Mouse (Mus musculus) spleen, adult 2 months (tissue): ENCODE results near the gene Lonrf2. TPM values are rescaled to one million over a fixed set of nuclear protein-coding genes. Genes with fewer than 3 reads are reported as not detected.

Experiments used
- DNase-seq, 2 experiments: peaks; one replicate each; pipeline versions ENCODE4 v3.0.0 to v3.0.0-alpha.2; 2012 to 2021; ENCODE audit warnings: low spot score in 2 of 2, low read depth in 1 of 2
- H3K27ac ChIP-seq: fragments of 200-500 bp; 2 replicates; pipeline ENCODE4 v1.5.1; 2012; ENCODE audit warnings: low read length, inconsistent platforms; ENCODE audit not compliant: insufficient read depth
- H3K27me3 ChIP-seq: fragments of 200-500 bp; 2 replicates; pipeline ENCODE4 v1.6.1; 2012; ENCODE audit warnings: mild to moderate bottlenecking, moderate library complexity, low read length, inconsistent platforms; ENCODE audit not compliant: control insufficient read depth, insufficient read depth
- H3K36me3 ChIP-seq: fragments of 200-500 bp; 2 replicates; pipeline ENCODE4 v1.6.1; 2012; ENCODE audit warnings: mild to moderate bottlenecking, low read length, inconsistent platforms; ENCODE audit not compliant: control insufficient read depth, insufficient read depth
- H3K4me1 ChIP-seq: fragments of 200-500 bp; 2 replicates; pipeline ENCODE4 v1.6.1; 2011; ENCODE audit warnings: inconsistent platforms; ENCODE audit not compliant: control insufficient read depth, insufficient read depth, insufficient read length
- H3K4me3 ChIP-seq: fragments of 200-500 bp; 2 replicates; pipeline ENCODE4 v1.5.1; 2011; ENCODE audit warnings: mild to moderate bottlenecking, inconsistent platforms; ENCODE audit not compliant: insufficient read depth, insufficient read length; ENCODE audit errors: extremely low read depth
- CTCF ChIP-seq: fragments of 200-500 bp; IDR thresholded peaks from 2 replicates; pipeline ENCODE4 v1.5.1; 2011; ENCODE audit warnings: mild to moderate bottlenecking, inconsistent platforms; ENCODE audit not compliant: insufficient read depth, insufficient read length, insufficient replicate concordance; ENCODE audit errors: extremely low read depth
- POLR2A ChIP-seq: fragments of 200-500 bp; IDR thresholded peaks from 2 replicates; pipeline ENCODE4 v1.6.1; 2011; ENCODE audit warnings: low read depth, low read length, inconsistent platforms
- WGBS: fragments of 180-500 bp; shearing (Covaris S2); methylation state at CpG from one replicate; pipeline ENCODE4 v1.1.7; 2018; 5-methylcytosine and 5-hydroxymethylcytosine counted together
- polyA plus RNA-seq: library from polyadenylated mRNA; depleted of rRNA; stranded (reverse); fragments of >200 nt; gene quantifications from 2 replicates; pipeline ENCODE4 v1.2.3, GENCODE M21; 2012

The Lonrf2 gene
- polyA plus RNA-seq, 1 experiment, result 0.05 TPM

DNA sequence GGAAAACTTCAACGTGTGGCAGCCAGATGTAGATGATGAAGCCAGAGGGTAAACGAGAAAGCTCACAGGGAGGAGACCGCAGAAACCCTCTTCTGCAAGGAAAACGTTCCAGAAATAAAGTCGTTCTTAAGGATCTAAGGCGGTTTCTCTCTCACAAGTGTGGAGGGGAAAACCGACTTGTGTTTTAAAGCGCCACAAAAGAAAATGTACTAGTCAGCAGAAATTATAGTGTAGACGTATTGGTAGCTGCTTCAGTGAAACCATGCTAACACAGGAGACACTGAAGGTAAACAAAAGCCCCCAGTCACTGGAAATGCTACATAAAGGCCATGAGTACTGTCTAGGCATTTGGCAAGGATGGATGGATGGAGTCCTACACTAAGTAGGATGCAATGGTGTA is 19.2 kb downstream of the Lonrf2 start:
- H3K27ac ChIP-seq, result no peak overlapping the region
- WGBS, result 78% methylated on average over 9 of the region's 9 CpGs
- no peak overlapping the region for H3K4me3 ChIP-seq
- H3K27me3 ChIP-seq, result no peaks in the 10 kb centered on the region
- H3K4me1 ChIP-seq, result no peaks in the 10 kb centered on the region
- no peaks in the 10 kb centered on the region for H3K36me3 ChIP-seq
- TF ChIP-seq POLR2A (no peak), CTCF (no peak)
- DNase-seq, result no peak

- WGBS, result 69% methylated on average over 4 of the region's 4 CpGs
- Histone ChIP-seq H3K4me1 (no peaks in the 10 kb centered on the region), H3K4me3 (no peak overlapping the region), H3K36me3 (no peaks in the 10 kb centered on the region), H3K27me3 (no peaks in the 10 kb centered on the region), H3K27ac (no peak overlapping the region)
- no peak for DNase-seq
- no peak for TF ChIP-seq POLR2A
- TF ChIP-seq CTCF, result no peak
Measured at GRCm38 (mm10) chr1:38816306-38816705, 20.2 kb downstream of the Lonrf2 start.

DNA sequence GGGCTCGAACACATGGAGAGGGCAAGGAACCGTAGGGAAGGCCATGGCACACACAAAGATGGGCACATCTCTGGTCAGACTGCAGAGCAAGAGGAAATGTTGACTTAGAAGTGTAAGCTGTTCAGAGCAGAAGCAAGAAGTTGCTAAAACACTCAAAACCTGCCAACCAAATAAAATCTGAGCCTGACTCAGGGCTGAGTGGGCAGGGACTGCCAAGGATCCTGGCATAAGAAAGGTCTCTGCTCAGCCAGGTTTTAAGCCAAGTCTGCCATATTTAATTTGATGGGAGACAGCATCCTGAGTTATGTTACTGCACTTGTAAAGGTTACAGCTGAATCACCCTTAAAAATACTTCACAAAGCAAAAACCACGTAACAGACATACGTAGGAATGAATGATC is 29.4 kb downstream of the Lonrf2 start:
- no peak overlapping the region for H3K27ac ChIP-seq
- no peak for DNase-seq
- no peaks in the 10 kb centered on the region; the same call in 1 of the 2 replicates for H3K27me3 ChIP-seq
- no peak overlapping the region for H3K4me3 ChIP-seq
- no peaks in the 10 kb centered on the region for H3K4me1 ChIP-seq
- WGBS, result 92% methylated on average over 4 of the region's 4 CpGs
- H3K36me3 ChIP-seq, result no peaks in the 10 kb centered on the region
- no peak for TF ChIP-seq POLR2A
- TF ChIP-seq CTCF, result no peak

DNA sequence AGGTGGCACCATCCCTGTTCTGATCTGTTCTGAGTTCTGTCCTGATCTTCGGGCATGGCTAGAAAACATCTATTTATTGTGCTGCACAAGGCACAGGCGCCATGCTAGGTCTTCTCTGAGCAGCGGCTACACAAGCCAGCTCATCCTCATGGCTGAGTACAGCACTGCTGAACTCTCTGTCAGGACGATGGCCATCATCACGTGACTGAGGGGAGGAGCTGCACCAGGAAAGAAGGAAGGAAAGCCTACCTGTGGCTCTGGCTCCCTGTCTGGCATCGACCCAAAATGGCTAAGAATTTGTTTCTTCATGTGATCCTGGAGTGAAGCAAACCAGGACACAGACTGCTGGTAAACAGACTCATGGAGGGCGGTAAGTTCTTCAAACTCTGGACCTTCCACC is 36.1 kb downstream of the Lonrf2 start:
- Histone ChIP-seq H3K27ac (no peak overlapping the region), H3K36me3 (no peaks in the 10 kb centered on the region), H3K27me3 (no peaks in the 10 kb centered on the region), H3K4me3 (no peak overlapping the region), H3K4me1 (no peaks in the 10 kb centered on the region)
- TF ChIP-seq CTCF, result no peak
- no peak for TF ChIP-seq POLR2A
- DNase-seq, result no peak
- WGBS, result 72% methylated on average over 7 of the region's 7 CpGs

- DNase-seq, result no peak
- no peaks in the 10 kb centered on the region for H3K36me3 ChIP-seq
- no peak overlapping the region for H3K4me3 ChIP-seq
Measured at GRCm38 (mm10) chr1:38799304-38799703, 37.2 kb downstream of the Lonrf2 start.

GRCm38 (mm10) chr1:38796936-38797335 is 39.6 kb downstream of the Lonrf2 start:
- Histone ChIP-seq H3K4me3 (no peak overlapping the region), H3K27ac (no peak overlapping the region), H3K36me3 (no peaks in the 10 kb centered on the region), H3K27me3 (no peaks in the 10 kb centered on the region), H3K4me1 (no peaks in the 10 kb centered on the region)
- TF ChIP-seq POLR2A (no peak), CTCF (no peak)
- no peak for DNase-seq
- 94% methylated on average over 6 of the region's 6 CpGs for WGBS

More at GRCm38 (mm10) chr1:38799304-38799703, 37.2 kb downstream of the Lonrf2 start:
- TF ChIP-seq CTCF (peak; percentile 39; the same call in 1 of the 2 replicates), POLR2A (no peak)
- no peaks in the 10 kb centered on the region for H3K4me1 ChIP-seq
- no peak overlapping the region for H3K27ac ChIP-seq
- H3K27me3 ChIP-seq, result no peaks in the 10 kb centered on the region
- 37% methylated on average over 3 of the region's 3 CpGs for WGBS

- DNase-seq, result no peak
- H3K27ac ChIP-seq, result no peak overlapping the region
- no peaks in the 10 kb centered on the region for H3K27me3 ChIP-seq
- no peaks in the 10 kb centered on the region for H3K4me1 ChIP-seq
- H3K4me3 ChIP-seq, result no peak overlapping the region
- H3K36me3 ChIP-seq, result no peaks in the 10 kb centered on the region
- 77% methylated on average over 5 of the region's 5 CpGs for WGBS
- no peak for TF ChIP-seq POLR2A
Measured at GRCm38 (mm10) chr1:38795496-38795895, 41.0 kb downstream of the Lonrf2 start.
